Mouse (Mus musculus): ENCODE measurements around the gene Gas7. TPM values are rescaled to one million over a fixed set of nuclear protein-coding genes. Genes with fewer than 3 reads are reported as not detected.

Gas7 gene
- polyA plus RNA-seq, 1 experiment from 2014 or later: 2.2 TPM

GRCm38 (mm10) chr11:67656811-67657210, 201.6 kb downstream of the Gas7 start:
- Histone ChIP-seq H3K9me3 (replicated peaks) (no peaks in the 10 kb centered on the region), H3K27ac (replicated peaks) (no peak overlapping the region), H3K4me3 (replicated peaks) (no peak overlapping the region), H3K36me3 (replicated peaks) (no peaks in the 10 kb centered on the region), H3K4me1 (replicated peaks) (no peaks in the 10 kb centered on the region), H3K27me3 (no peaks in the 10 kb centered on the region), H3K9ac (no peak overlapping the region), H3K4me2 (no peak overlapping the region)
- 68% methylated on average over 9 of the region's 9 CpGs for WGBS (ENCODE audit: insufficient replicate concordance)
- ATAC-seq (ENCODE audit: insufficient read depth): no peak

DNA sequence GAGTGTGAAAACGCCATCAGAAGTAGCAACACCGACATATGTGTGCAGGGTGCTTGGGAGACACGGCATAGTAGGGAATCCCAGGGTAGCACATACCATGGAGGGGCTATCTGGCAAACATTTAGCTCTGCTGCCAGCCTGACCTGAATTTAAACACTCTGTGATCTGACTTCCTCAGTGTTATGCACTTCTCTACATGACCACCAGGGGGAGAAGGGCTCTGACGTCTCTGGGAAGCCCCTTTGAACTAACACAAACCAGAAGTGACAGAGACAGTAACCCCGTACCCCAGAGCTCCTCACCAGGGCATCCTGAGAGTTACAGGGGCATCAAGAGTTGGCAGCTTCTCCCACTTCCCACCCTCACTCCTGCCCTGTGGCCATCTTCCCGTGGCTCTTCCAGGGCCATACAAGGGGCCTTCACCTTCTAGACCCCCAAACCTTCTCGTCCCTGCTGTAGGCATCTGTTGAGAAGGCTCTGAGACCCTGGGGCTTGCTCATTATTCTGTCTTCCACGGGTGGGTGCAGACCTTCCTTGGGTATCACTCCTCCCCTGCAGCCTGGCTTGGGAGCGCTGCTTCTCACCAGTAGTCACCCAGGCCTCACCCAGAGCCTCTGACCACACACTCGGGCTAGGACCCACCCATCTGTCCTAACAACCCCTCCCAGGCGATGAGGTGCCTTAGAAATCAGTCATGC, 202.6 kb downstream of the Gas7 start:
- Histone ChIP-seq H3K27ac (replicated peaks) (no peak overlapping the region), H3K4me1 (replicated peaks) (no peaks in the 10 kb centered on the region), H3K9ac (no peak overlapping the region), H3K36me3 (replicated peaks) (no peaks in the 10 kb centered on the region), H3K9me3 (replicated peaks) (no peaks in the 10 kb centered on the region), H3K4me3 (replicated peaks) (no peak overlapping the region), H3K4me2 (no peak overlapping the region), H3K27me3 (no peaks in the 10 kb centered on the region)
- no peak for ATAC-seq (ENCODE audit: insufficient read depth)
- 27% methylated on average over 11 of the region's 11 CpGs for WGBS (ENCODE audit: insufficient replicate concordance)

DNA sequence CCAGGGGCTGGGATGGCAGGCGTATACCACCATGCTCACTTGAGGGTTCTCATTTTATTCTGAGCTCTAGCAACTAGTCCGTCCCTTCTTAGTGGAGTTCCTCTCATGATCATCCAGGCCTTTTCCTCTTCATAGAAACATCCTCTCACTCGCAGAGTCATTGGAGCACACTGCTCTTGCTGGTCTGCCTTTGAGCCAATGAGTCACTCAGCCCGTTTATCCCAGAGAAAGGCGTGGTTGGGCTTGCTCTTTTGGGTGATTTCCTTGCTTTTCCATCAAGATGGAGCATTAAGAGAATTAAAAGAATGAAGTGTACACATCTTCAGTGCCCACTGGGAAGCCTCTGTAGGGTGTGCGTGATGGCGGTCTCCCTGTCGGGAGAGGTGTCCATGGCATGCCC, 206.2 kb downstream of the Gas7 start:
- no peak for ATAC-seq (ENCODE audit: insufficient read depth)
- Histone ChIP-seq H3K27ac (replicated peaks) (no peak overlapping the region), H3K4me2 (no peak overlapping the region), H3K4me3 (replicated peaks) (no peak overlapping the region), H3K9me3 (replicated peaks) (no peaks in the 10 kb centered on the region), H3K4me1 (replicated peaks) (no peaks in the 10 kb centered on the region), H3K9ac (no peak overlapping the region), H3K36me3 (replicated peaks) (no peaks in the 10 kb centered on the region), H3K27me3 (no peaks in the 10 kb centered on the region)
- 72% methylated on average over 8 of the region's 8 CpGs for WGBS (ENCODE audit: insufficient replicate concordance)

- Histone ChIP-seq H3K9ac (no peak overlapping the region), H3K4me2 (no peak overlapping the region), H3K4me1 (replicated peaks) (no peaks in the 10 kb centered on the region), H3K36me3 (replicated peaks) (no peaks in the 10 kb centered on the region), H3K9me3 (replicated peaks) (no peaks in the 10 kb centered on the region), H3K27ac (replicated peaks) (no peak overlapping the region), H3K27me3 (no peaks in the 10 kb centered on the region), H3K4me3 (replicated peaks) (no peak overlapping the region)
- ATAC-seq (ENCODE audit: insufficient read depth): no peak
- WGBS (ENCODE audit: insufficient replicate concordance): 74% methylated on average over 4 of the region's 4 CpGs
Measured at GRCm38 (mm10) chr11:67663437-67663836, 208.2 kb downstream of the Gas7 start.

- no peak for ATAC-seq (ENCODE audit: insufficient read depth)
- 67% methylated on average over 3 of the region's 3 CpGs for WGBS (ENCODE audit: insufficient replicate concordance)
- H3K27ac ChIP-seq (replicated peaks): no peak overlapping the region
- H3K4me2 ChIP-seq: no peak overlapping the region
- no peak overlapping the region for H3K4me3 ChIP-seq (replicated peaks)
- no peaks in the 10 kb centered on the region for H3K4me1 ChIP-seq (replicated peaks)
- no peaks in the 10 kb centered on the region for H3K27me3 ChIP-seq
- no peaks in the 10 kb centered on the region for H3K36me3 ChIP-seq (replicated peaks)
- no peaks in the 10 kb centered on the region for H3K9me3 ChIP-seq (replicated peaks)
- H3K9ac ChIP-seq: no peak overlapping the region
Measured at GRCm38 (mm10) chr11:67664261-67664660, 209.0 kb downstream of the Gas7 start.

GRCm38 (mm10) chr11:67664918-67665317, 209.7 kb downstream of the Gas7 start:
- Histone ChIP-seq H3K9ac (no peak overlapping the region), H3K36me3 (replicated peaks) (no peaks in the 10 kb centered on the region), H3K4me3 (replicated peaks) (no peak overlapping the region), H3K27me3 (no peaks in the 10 kb centered on the region), H3K4me2 (no peak overlapping the region), H3K9me3 (replicated peaks) (no peaks in the 10 kb centered on the region), H3K27ac (replicated peaks) (no peak overlapping the region), H3K4me1 (replicated peaks) (no peaks in the 10 kb centered on the region)
- 57% methylated on average over 6 of the region's 6 CpGs for WGBS (ENCODE audit: insufficient replicate concordance)
- ATAC-seq (ENCODE audit: insufficient read depth): no peak

- Histone ChIP-seq H3K9me3 (replicated peaks) (no peaks in the 10 kb centered on the region), H3K36me3 (replicated peaks) (no peaks in the 10 kb centered on the region), H3K27ac (replicated peaks) (no peak overlapping the region), H3K4me1 (replicated peaks) (no peaks in the 10 kb centered on the region), H3K4me3 (replicated peaks) (no peak overlapping the region), H3K9ac (no peak overlapping the region), H3K27me3 (no peaks in the 10 kb centered on the region), H3K4me2 (no peak overlapping the region)
- no peak for ATAC-seq (ENCODE audit: insufficient read depth)
- 48% methylated on average over 5 of the region's 5 CpGs for WGBS (ENCODE audit: insufficient replicate concordance)
Measured at GRCm38 (mm10) chr11:67666129-67666528, 210.9 kb downstream of the Gas7 start.

DNA sequence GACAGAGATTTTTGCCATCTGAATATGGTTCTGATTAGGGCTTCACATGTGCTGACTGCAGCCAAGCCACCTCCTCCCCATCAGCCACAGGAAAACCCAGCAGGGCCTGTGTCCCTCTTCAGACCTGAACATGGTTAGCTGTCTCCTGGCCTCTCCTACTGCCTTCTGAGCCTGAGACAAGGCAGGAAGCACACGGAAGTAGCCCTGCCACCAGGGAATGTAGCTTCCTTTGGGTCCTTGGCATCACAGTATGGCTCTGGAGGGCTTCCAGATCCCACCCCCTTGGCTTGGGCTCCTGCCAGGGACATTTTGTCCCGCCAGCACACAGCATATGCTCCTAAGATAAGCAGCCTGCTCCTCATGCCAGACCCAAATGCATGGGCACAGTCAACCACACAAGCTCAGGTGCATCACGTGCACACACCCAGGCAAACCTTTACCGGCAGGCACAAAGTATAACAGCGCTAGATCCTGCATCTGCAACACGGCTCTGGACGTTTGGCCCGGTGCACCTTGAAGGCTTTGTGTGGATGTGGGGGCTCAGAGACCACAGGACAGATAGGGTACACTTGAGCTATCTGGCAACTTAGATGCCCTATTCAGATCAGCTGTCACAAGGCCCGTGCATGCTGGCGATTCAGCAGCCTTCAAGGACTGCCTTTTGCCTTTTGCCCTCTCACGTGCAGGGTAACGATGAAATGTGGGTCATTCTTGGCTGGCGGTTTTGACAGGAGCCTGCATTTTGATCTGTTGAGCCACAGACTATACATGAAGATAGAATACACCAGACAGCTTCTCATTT, 212.5 kb downstream of the Gas7 start:
- no peak overlapping the region for H3K9ac ChIP-seq
- 65% methylated on average over 13 of the region's 13 CpGs for WGBS (ENCODE audit: insufficient replicate concordance)

GRCm38 (mm10) chr11:67668460-67669007, 213.3 kb downstream of the Gas7 start:
- H3K4me3 ChIP-seq (replicated peaks): no peak overlapping the region
- H3K36me3 ChIP-seq (replicated peaks): no peaks in the 10 kb centered on the region
- ATAC-seq (ENCODE audit: insufficient read depth): no peak
- H3K4me1 ChIP-seq (replicated peaks): no peaks in the 10 kb centered on the region
- H3K27me3 ChIP-seq: no peaks in the 10 kb centered on the region
- WGBS (ENCODE audit: insufficient replicate concordance): 60% methylated on average over 3 of the region's 3 CpGs
- H3K4me2 ChIP-seq: no peak overlapping the region
- no peak overlapping the region for H3K27ac ChIP-seq (replicated peaks)
- H3K9ac ChIP-seq: no peak overlapping the region
- H3K9me3 ChIP-seq (replicated peaks): no peaks in the 10 kb centered on the region

More for the DNA sequence above, 212.5 kb downstream of the Gas7 start:
- H3K9me3 ChIP-seq (replicated peaks): no peaks in the 10 kb centered on the region
- no peaks in the 10 kb centered on the region for H3K4me1 ChIP-seq (replicated peaks)
- no peak overlapping the region for H3K4me3 ChIP-seq (replicated peaks)
- H3K27me3 ChIP-seq: no peaks in the 10 kb centered on the region
- no peak overlapping the region for H3K4me2 ChIP-seq
- no peak overlapping the region for H3K27ac ChIP-seq (replicated peaks)
- H3K36me3 ChIP-seq (replicated peaks): no peaks in the 10 kb centered on the region
- ATAC-seq (ENCODE audit: insufficient read depth): no peak

- WGBS (ENCODE audit: insufficient replicate concordance): 81% methylated on average over 6 of the region's 6 CpGs
- Histone ChIP-seq H3K4me2 (no peak overlapping the region), H3K9ac (no peak overlapping the region), H3K9me3 (replicated peaks) (no peaks in the 10 kb centered on the region), H3K27me3 (no peaks in the 10 kb centered on the region), H3K36me3 (replicated peaks) (no peaks in the 10 kb centered on the region), H3K4me3 (replicated peaks) (no peak overlapping the region), H3K4me1 (replicated peaks) (no peaks in the 10 kb centered on the region), H3K27ac (replicated peaks) (no peak overlapping the region)
- no peak for ATAC-seq (ENCODE audit: insufficient read depth)
Measured at GRCm38 (mm10) chr11:67670031-67670430, 214.8 kb downstream of the Gas7 start.

DNA sequence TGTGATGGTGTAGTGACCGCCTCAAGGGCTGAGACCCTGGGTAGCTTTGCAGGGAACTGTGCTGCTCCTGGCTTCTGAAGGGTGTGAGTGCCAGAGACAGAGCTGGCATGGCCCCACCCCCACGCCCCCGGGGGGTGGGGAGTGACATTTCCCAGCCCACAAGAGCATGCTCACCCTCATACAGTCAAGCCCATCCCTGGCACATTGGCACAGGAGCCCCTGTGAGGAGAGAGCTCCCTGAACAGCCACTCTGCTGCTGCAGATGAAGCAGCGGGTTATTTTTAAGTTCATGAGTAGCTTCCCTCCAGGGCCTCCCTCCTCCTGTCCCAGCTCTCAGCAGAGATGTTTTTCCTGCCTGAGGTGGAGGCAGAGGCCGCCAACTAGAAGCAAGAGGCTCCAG, 216.9 kb downstream of the Gas7 start:
- Histone ChIP-seq H3K4me2 (no peak overlapping the region), H3K27me3 (no peaks in the 10 kb centered on the region), H3K4me1 (replicated peaks) (no peaks in the 10 kb centered on the region), H3K27ac (replicated peaks) (no peak overlapping the region), H3K36me3 (replicated peaks) (no peaks in the 10 kb centered on the region), H3K4me3 (replicated peaks) (no peak overlapping the region), H3K9me3 (replicated peaks) (no peaks in the 10 kb centered on the region), H3K9ac (no peak overlapping the region)
- no peak for ATAC-seq (ENCODE audit: insufficient read depth)
- WGBS (ENCODE audit: insufficient replicate concordance): 57% methylated on average over 5 of the region's 5 CpGs
